ENCODE assay signal across 21 mouse cellular contexts in the genomic region with DNA sequence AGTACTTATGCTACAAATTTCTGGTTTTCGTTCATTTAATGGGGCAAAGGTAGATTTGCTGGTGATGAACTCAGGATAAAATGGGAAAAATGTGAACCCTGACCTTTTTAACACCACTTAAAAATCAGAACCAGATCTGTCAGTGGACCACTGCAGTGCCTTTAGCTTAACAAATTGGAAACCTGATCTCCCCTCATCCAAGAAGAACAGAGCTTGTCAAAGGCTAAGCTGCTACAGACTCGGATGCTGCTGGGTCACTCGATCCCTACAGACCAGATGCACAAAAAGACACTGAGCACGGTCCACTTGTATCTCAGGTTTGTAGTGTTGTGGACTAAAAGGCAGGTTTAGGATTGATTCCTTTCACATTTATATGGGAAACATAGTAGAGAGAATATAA.
"Had no signal": no experiment of that assay in that cellular context is flagged by ENCODE, and none has a peak within 500 bp of the region (broad histone marks: within the 10 kb centered on the region; RNA-seq: fewer than 3 reads in every experiment).

No protein-coding gene starts in this region.

- H3K27ac ChIP-seq: macrophage; midbrain, embryonic 12.5 days; neural tube, embryonic 13.5 days; neural tube, embryonic 15.5 days had no signal

- H3K27me3 ChIP-seq: megakaryocyte, embryonic 14.5 days; midbrain, embryonic 12.5 days; neural tube, embryonic 15.5 days had no signal

- H3K4me2 ChIP-seq: lung, embryonic 15.5 days; midbrain, embryonic 12.5 days; neural tube, embryonic 13.5 days; neural tube, embryonic 15.5 days had no signal

- H3K36me3 ChIP-seq: lung, embryonic 15.5 days; midbrain, embryonic 12.5 days; neural tube, embryonic 13.5 days; neural tube, embryonic 15.5 days had no signal

- DNase-seq: lung, adult 2 months; lung, postnatal 14 days; lung, postnatal 36 days; midbrain, embryonic 14.5 days; retina, postnatal 1 day; right cerebral cortex, adult 18-20 months; right cerebral cortex, postnatal 25 days; right cerebral cortex, postnatal 4 days; spleen, adult 18-20 months; thymus, adult 18-20 months; thymus, postnatal 14 days; thymus, postnatal 36 days had no signal

- H3K4me3 ChIP-seq: lung, embryonic 15.5 days; megakaryocyte, embryonic 14.5 days; midbrain, embryonic 12.5 days; myocyte; neural tube, embryonic 13.5 days; neural tube, embryonic 15.5 days had no signal

- ATAC-seq: lung, postnatal 0 days; midbrain, embryonic 16.5 days had no signal

- H3K9ac ChIP-seq: lung, embryonic 15.5 days; midbrain, embryonic 12.5 days; neural tube, embryonic 13.5 days; neural tube, embryonic 15.5 days had no signal

- H3K9me3 ChIP-seq: lung, embryonic 15.5 days; megakaryocyte, embryonic 14.5 days; midbrain, embryonic 12.5 days; neural tube, embryonic 13.5 days; neural tube, embryonic 15.5 days had no signal

- H3K4me1 ChIP-seq: midbrain, embryonic 12.5 days; neural tube, embryonic 15.5 days had no signal
